Mouse (Mus musculus) cerebellum, adult 2 months (tissue): ENCODE data around the gene Rgr.

Experiments
- CTCF ChIP-seq: fragments of 200-500 bp; IDR thresholded peaks from 2 replicates; pipeline ENCODE4 v1.5.1; 2011; ENCODE audit warnings: low read depth, mild to moderate bottlenecking, control low read depth, low read length, moderate library complexity, borderline replicate concordance; ENCODE audit not compliant: insufficient read depth
- POLR2A ChIP-seq: fragments of 200-500 bp; IDR thresholded peaks from 2 replicates; pipeline ENCODE4 v1.6.1; 2011; ENCODE audit warnings: low read length, control low read depth, borderline replicate concordance; ENCODE audit not compliant: insufficient read depth

DNA sequence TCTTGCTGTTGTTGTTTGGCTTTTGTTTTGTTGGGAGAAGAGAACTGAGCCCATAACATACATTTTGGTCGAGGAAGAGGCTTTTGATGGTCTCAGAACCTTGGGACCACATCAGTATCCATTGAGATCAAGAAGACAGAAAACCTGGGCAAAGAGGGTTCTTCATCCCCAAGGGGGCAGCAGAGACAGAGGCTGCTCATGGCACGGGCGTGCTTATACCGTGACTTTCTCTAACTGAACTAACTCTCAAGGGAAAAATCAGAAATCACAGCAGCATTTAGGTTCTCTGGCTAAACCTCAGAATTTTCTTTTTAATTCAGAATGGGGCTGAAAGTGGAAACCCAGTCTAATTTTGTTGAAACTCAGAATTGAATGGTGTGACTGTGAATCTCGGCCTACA is 14.3 kb downstream of the Rgr start:
- TF ChIP-seq CTCF, result no peak
- TF ChIP-seq POLR2A, result no peak
